In the genomic region with DNA sequence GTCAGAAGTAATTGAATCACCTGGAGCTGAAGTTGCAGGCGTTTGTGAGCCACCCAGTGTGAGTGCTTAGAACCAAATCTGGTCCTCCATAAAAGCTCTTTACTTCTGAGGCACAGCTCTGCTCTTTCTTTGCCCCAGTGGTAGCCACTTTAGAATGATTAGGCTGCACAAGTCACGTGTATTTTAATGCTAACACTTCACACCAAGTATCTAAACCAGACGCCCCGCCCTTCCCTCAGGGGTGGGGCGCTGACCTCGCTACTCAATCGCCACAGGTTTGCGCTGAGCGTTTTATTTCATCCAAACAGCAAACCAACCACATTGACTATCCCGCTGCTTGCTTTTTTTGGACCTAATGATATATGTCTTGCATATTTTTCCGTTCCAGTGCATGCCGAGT, we compare ENCODE assay signal across 13 mouse cellular contexts.
DNase-seq lines count a peak whose midpoint lies in the region; ATAC-seq and TF ChIP-seq lines count a peak whose summit lies in the region.
"Had no signal": no experiment of that assay in that cellular context is flagged by ENCODE, and none has a peak within 500 bp of the region (broad histone marks: within the 10 kb centered on the region; RNA-seq: fewer than 3 reads in every experiment).

No protein-coding gene starts in this region.

- H3K36me3 ChIP-seq in heart, embryonic 10.5 days: no peaks in the 10 kb centered on the region
- no peaks in the 10 kb centered on the region for H3K36me3 ChIP-seq in neural tube, embryonic 13.5 days
- H3K36me3 ChIP-seq in liver, embryonic 13.5 days: no peaks in the 10 kb centered on the region
- H3K36me3 ChIP-seq: midbrain, embryonic 15.5 days had no signal

- peak overlapping the region; percentile 13; the same call in 1 of the 2 replicates for H3K4me2 ChIP-seq in neural tube, embryonic 13.5 days
- peak overlapping the region; percentile 28 for H3K4me2 ChIP-seq in liver, embryonic 13.5 days
- H3K4me2 ChIP-seq: midbrain, embryonic 15.5 days had no signal

- no peak overlapping the region for H3K9ac ChIP-seq in neural tube, embryonic 13.5 days
- H3K9ac ChIP-seq in liver, embryonic 13.5 days: no peak overlapping the region
- H3K9ac ChIP-seq: midbrain, embryonic 15.5 days had no signal

- no peaks in the 10 kb centered on the region for H3K9me3 ChIP-seq in heart, embryonic 10.5 days
- no peaks in the 10 kb centered on the region for H3K9me3 ChIP-seq in neural tube, embryonic 13.5 days
- H3K9me3 ChIP-seq in liver, embryonic 13.5 days (replicated peaks): no peaks in the 10 kb centered on the region
- H3K9me3 ChIP-seq: midbrain, embryonic 15.5 days had no signal

- no peak for TF ChIP-seq POLR2A in cerebellum, adult 2 months (IDR thresholded peaks at IDR 0.05; ENCODE audit: borderline replicate concordance, insufficient read depth, low read length)

- intact Hi-C loops in heart, postnatal 10 days (cut with DNase I): no loop called here

- WGBS in heart, embryonic 10.5 days: 30% methylated on average over 12 of the region's 12 CpGs
- WGBS in neural tube, embryonic 13.5 days: 40% methylated on average over 12 of the region's 12 CpGs
- WGBS in liver, embryonic 13.5 days (ENCODE audit: insufficient replicate concordance): 28% methylated on average over 12 of the region's 12 CpGs
- 52% methylated on average over 12 of the region's 12 CpGs for WGBS in cerebellum, adult 2 months

- peak overlapping the region; percentile 10; the same call in 1 of the 2 replicates for H3K4me3 ChIP-seq in heart, embryonic 10.5 days
- H3K4me3 ChIP-seq in neural tube, embryonic 13.5 days: no peak overlapping the region
- no peak overlapping the region for H3K4me3 ChIP-seq in liver, embryonic 13.5 days (replicated peaks)
- no peak overlapping the region for H3K4me3 ChIP-seq in layer of hippocampus, adult 2 months
- no peak overlapping the region for H3K4me3 ChIP-seq in cerebellum, adult 2 months (replicated peaks; ENCODE audit: insufficient read depth, low read depth, low read length)
- H3K4me3 ChIP-seq: gastrocnemius, adult 2 months; midbrain, embryonic 15.5 days had no signal

- H3K27me3 ChIP-seq in heart, embryonic 10.5 days (ENCODE audit: insufficient read depth, poor library complexity, severe bottlenecking): no peaks in the 10 kb centered on the region
- H3K27me3 ChIP-seq in neural tube, embryonic 13.5 days: no peaks in the 10 kb centered on the region
- no peaks in the 10 kb centered on the region for H3K27me3 ChIP-seq in liver, embryonic 13.5 days
- H3K27me3 ChIP-seq in cerebellum, adult 2 months (ENCODE audit: control insufficient read depth, insufficient read depth, low read length): no peaks in the 10 kb centered on the region
- H3K27me3 ChIP-seq: midbrain, embryonic 15.5 days had no signal

- no peak for TF ChIP-seq CTCF in layer of hippocampus, adult 2 months (conservative IDR thresholded peaks at IDR 0.05)
- TF ChIP-seq CTCF in cerebellum, adult 2 months (IDR thresholded peaks at IDR 0.05; ENCODE audit: borderline replicate concordance, insufficient read depth, low read depth, low read length): no peak

- no peak for DNase-seq in heart, embryonic 10.5 days (ENCODE audit: low spot score)
- no peak for DNase-seq in heart, postnatal 10 days
- DNase-seq in neural tube, embryonic 10.5 days (ENCODE audit: extremely low spot score, low spot score): no peak
- no peak for DNase-seq in liver, embryonic 13.5 days
- DNase-seq in right cerebral cortex, postnatal 10 days (ENCODE audit: low spot score in 2 of 2): no peak
- no peak for DNase-seq in layer of hippocampus, adult 2 months (ENCODE audit: low spot score in 2 of 2)
- no peak for DNase-seq in cerebellum, adult 2 months
- DNase-seq: adrenal gland, adult 8-10 months; cerebellum, adult 11-12 months; gastrocnemius, adult 2 months; thymus, postnatal 25 days had no signal

- ATAC-seq in neural tube, embryonic 13.5 days (ENCODE audit: low read depth): no peak
- no peak for ATAC-seq in liver, embryonic 13.5 days (ENCODE audit: low read depth)
- ATAC-seq: midbrain, embryonic 15.5 days had no signal

- no peaks in the 10 kb centered on the region for H3K4me1 ChIP-seq in heart, embryonic 10.5 days
- H3K4me1 ChIP-seq in neural tube, embryonic 13.5 days (replicated peaks): no peaks in the 10 kb centered on the region
- no peaks in the 10 kb centered on the region; the same call in 1 of the 2 replicates for H3K4me1 ChIP-seq in liver, embryonic 13.5 days (replicated peaks)
- no peaks in the 10 kb centered on the region for H3K4me1 ChIP-seq in cerebellum, adult 2 months (ENCODE audit: control insufficient read depth, insufficient read depth, low read length)

- no peak overlapping the region for H3K27ac ChIP-seq in heart, embryonic 10.5 days
- H3K27ac ChIP-seq in neural tube, embryonic 13.5 days (replicated peaks): no peak overlapping the region
- no peak overlapping the region for H3K27ac ChIP-seq in liver, embryonic 13.5 days
- no peak overlapping the region for H3K27ac ChIP-seq in layer of hippocampus, adult 2 months
- no peak overlapping the region for H3K27ac ChIP-seq in cerebellum, adult 2 months (ENCODE audit: insufficient read depth, low read length)
- H3K27ac ChIP-seq: gastrocnemius, adult 2 months; midbrain, embryonic 15.5 days had no signal
